Mouse (Mus musculus): ENCODE data around the gene Plcb1. TPM values are rescaled to one million over a fixed set of nuclear protein-coding genes. Genes with fewer than 3 reads are reported as not detected.

Gene Plcb1
- polyA plus RNA-seq, 1 experiment from 2014 or later, result 7.9 TPM

GRCm38 (mm10) chr2:134935469-134935868, 149.6 kb downstream of the Plcb1 start:
- TF ChIP-seq CTCF (IDR thresholded peaks at IDR 0.05; ENCODE audit: low read depth) (no peak), EP300 (IDR thresholded peaks at IDR 0.05; ENCODE audit: low read depth) (no peak)
- Histone ChIP-seq H3K27ac (ENCODE audit: low read depth) (no peak overlapping the region), H3K9me3 (ENCODE audit: low read length) (no peaks in the 10 kb centered on the region), H3K9ac (replicated peaks) (no peak overlapping the region), H3K4me1 (ENCODE audit: insufficient read depth) (peaks cover 7% of the 10 kb centered on the region; the same call in 1 of the 2 replicates), H3K4me2 (ENCODE audit: low read depth, low read length) (no peak overlapping the region), H3K27me3 (ENCODE audit: insufficient read depth, low read length) (no peaks in the 10 kb centered on the region), H3K36me3 (replicated peaks; ENCODE audit: insufficient read depth, low read length) (no peaks in the 10 kb centered on the region), H3K4me3 (ENCODE audit: low read depth, low read length) (no peak overlapping the region)
- ATAC-seq (no peak), DNase-seq (no peak)
- 72% methylated on average over 2 of the region's 2 CpGs for WGBS (ENCODE audit: insufficient replicate concordance)

DNA sequence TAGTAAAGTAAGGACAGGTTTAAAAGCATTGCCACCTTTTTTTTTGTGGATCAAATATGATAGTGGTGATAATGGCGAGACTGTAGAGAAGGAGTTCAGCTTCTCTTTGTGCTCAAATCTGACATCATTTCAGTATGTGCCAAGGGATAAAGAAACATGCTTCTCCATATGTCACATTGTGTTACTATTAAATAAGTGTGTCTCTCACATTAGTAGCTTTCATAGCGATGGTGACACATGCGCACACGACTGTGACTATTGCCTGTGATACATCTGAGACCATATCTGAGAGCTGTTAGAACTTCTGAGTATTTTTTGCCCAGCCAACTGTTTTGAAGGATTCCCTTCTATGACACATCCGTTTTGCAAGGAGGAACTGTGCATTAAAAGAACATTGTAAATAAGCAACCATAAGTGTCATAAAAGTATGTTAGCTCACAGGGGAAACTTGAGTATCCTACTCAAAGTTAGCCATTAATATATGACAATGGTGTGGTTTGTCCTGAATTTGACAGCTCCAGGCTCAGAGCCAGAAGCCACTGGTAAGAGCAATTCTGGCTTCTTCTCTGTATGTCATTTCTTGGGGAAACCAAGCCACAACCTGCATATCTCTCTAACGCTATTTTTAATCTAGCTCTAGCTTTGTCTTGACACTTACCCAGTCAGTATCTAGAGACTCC, 150.2 kb downstream of the Plcb1 start:
- Histone ChIP-seq H3K36me3 (replicated peaks; ENCODE audit: insufficient read depth, low read length) (no peaks in the 10 kb centered on the region), H3K9me3 (ENCODE audit: low read length) (no peaks in the 10 kb centered on the region), H3K27me3 (ENCODE audit: insufficient read depth, low read length) (no peaks in the 10 kb centered on the region), H3K9ac (replicated peaks) (no peak overlapping the region), H3K4me1 (ENCODE audit: insufficient read depth) (peaks cover 7% of the 10 kb centered on the region; the same call in 1 of the 2 replicates), H3K4me3 (ENCODE audit: low read depth, low read length) (no peak overlapping the region), H3K4me2 (ENCODE audit: low read depth, low read length) (no peak overlapping the region), H3K27ac (ENCODE audit: low read depth) (no peak overlapping the region)
- TF ChIP-seq CTCF (IDR thresholded peaks at IDR 0.05; ENCODE audit: low read depth) (no peak), EP300 (IDR thresholded peaks at IDR 0.05; ENCODE audit: low read depth) (no peak)
- DNase-seq (no peak), ATAC-seq (no peak)
- 72% methylated on average over 6 of the region's 6 CpGs for WGBS (ENCODE audit: insufficient replicate concordance)

DNA sequence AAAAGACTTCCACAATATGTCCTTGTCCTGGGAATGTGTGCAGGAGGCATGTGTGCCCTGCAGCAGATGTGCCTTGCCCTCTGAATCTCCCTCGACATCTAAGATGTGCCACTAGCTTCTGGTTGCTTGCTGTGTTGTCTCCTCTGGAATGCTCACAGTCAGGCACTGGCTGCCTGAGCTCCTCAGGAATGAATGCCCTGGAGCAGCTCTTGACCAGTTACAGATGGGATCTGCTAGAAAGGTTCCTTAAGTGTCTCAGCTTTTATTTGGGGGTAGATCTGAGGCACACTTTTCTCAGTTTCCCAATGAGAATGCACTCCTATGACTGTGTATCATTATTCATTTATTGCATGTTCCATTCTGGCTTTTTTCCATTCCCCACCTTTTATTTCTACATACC, 151.8 kb downstream of the Plcb1 start:
- ATAC-seq (no peak), DNase-seq (no peak)
- H3K4me1 ChIP-seq (ENCODE audit: insufficient read depth), result no peaks in the 10 kb centered on the region; the same call in 1 of the 2 replicates
- no peak overlapping the region for H3K4me2 ChIP-seq (ENCODE audit: low read depth, low read length)
- H3K27me3 ChIP-seq (ENCODE audit: insufficient read depth, low read length), result no peaks in the 10 kb centered on the region
- no peaks in the 10 kb centered on the region for H3K9me3 ChIP-seq (ENCODE audit: low read length)
- no peak overlapping the region for H3K9ac ChIP-seq (replicated peaks)
- TF ChIP-seq EP300 (IDR thresholded peaks at IDR 0.05; ENCODE audit: low read depth), result no peak
- TF ChIP-seq CTCF (IDR thresholded peaks at IDR 0.05; ENCODE audit: low read depth), result no peak
- H3K27ac ChIP-seq (ENCODE audit: low read depth), result no peak overlapping the region
- WGBS (ENCODE audit: insufficient replicate concordance), result 65% methylated on average over 1 of the region's 1 CpGs
- no peaks in the 10 kb centered on the region for H3K36me3 ChIP-seq (replicated peaks; ENCODE audit: insufficient read depth, low read length)
- no peak overlapping the region for H3K4me3 ChIP-seq (ENCODE audit: low read depth, low read length)

GRCm38 (mm10) chr2:134942039-134942438, 156.2 kb downstream of the Plcb1 start:
- no peaks in the 10 kb centered on the region for H3K4me1 ChIP-seq (ENCODE audit: insufficient read depth)
- H3K4me2 ChIP-seq (ENCODE audit: low read depth, low read length), result no peak overlapping the region
- no peak overlapping the region for H3K27ac ChIP-seq (ENCODE audit: low read depth)
- no peak for DNase-seq
- no peak for ATAC-seq
- H3K36me3 ChIP-seq (replicated peaks; ENCODE audit: insufficient read depth, low read length), result no peaks in the 10 kb centered on the region
- no peaks in the 10 kb centered on the region for H3K27me3 ChIP-seq (ENCODE audit: insufficient read depth, low read length)
- TF ChIP-seq EP300 (IDR thresholded peaks at IDR 0.05; ENCODE audit: low read depth) (no peak), CTCF (IDR thresholded peaks at IDR 0.05; ENCODE audit: low read depth) (no peak)
- H3K9me3 ChIP-seq (ENCODE audit: low read length), result no peaks in the 10 kb centered on the region
- H3K9ac ChIP-seq (replicated peaks), result no peak overlapping the region
- H3K4me3 ChIP-seq (ENCODE audit: low read depth, low read length), result no peak overlapping the region
- 80% methylated on average over 4 of the region's 4 CpGs for WGBS (ENCODE audit: insufficient replicate concordance)

GRCm38 (mm10) chr2:134942919-134943318, 157.1 kb downstream of the Plcb1 start:
- no peak overlapping the region for H3K4me3 ChIP-seq (ENCODE audit: low read depth, low read length)
- no peaks in the 10 kb centered on the region for H3K9me3 ChIP-seq (ENCODE audit: low read length)
- H3K9ac ChIP-seq (replicated peaks), result no peak overlapping the region
- H3K27ac ChIP-seq (ENCODE audit: low read depth), result no peak overlapping the region
- ATAC-seq, result no peak
- 43% methylated on average over 2 of the region's 2 CpGs for WGBS (ENCODE audit: insufficient replicate concordance)
- H3K36me3 ChIP-seq (replicated peaks; ENCODE audit: insufficient read depth, low read length), result no peaks in the 10 kb centered on the region
- no peak for TF ChIP-seq CTCF (IDR thresholded peaks at IDR 0.05; ENCODE audit: low read depth)
- TF ChIP-seq EP300 (IDR thresholded peaks at IDR 0.05; ENCODE audit: low read depth), result no peak
- H3K4me2 ChIP-seq (ENCODE audit: low read depth, low read length), result no peak overlapping the region
- no peaks in the 10 kb centered on the region for H3K4me1 ChIP-seq (ENCODE audit: insufficient read depth)
- DNase-seq, result no peak
- no peaks in the 10 kb centered on the region for H3K27me3 ChIP-seq (ENCODE audit: insufficient read depth, low read length)

DNA sequence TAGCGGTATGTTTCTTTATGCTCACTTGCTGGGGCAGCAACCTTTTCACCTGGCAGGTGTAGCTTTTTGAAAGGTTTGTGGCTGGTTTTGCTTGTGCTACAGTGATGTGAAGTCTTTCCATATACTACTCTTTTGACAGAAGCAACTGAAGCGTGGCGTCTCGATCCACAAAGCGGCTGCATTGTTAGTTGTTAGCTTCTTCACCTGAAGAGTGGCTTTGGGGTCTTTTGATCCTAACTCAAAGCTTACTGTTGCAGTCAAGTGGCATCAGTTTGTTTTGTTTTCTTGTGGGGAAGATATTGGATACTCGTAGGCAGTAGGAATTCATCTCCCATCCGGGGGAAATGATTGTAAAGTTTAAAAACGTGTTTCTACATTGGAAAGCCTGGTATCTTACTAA, 160.5 kb downstream of the Plcb1 start:
- no peak overlapping the region for H3K4me3 ChIP-seq (ENCODE audit: low read depth, low read length)
- no peaks in the 10 kb centered on the region for H3K9me3 ChIP-seq (ENCODE audit: low read length)
- H3K36me3 ChIP-seq (replicated peaks; ENCODE audit: insufficient read depth, low read length), result no peaks in the 10 kb centered on the region
- DNase-seq (no peak), ATAC-seq (no peak)
- H3K4me1 ChIP-seq (ENCODE audit: insufficient read depth), result no peaks in the 10 kb centered on the region
- no peak overlapping the region for H3K9ac ChIP-seq (replicated peaks)
- H3K4me2 ChIP-seq (ENCODE audit: low read depth, low read length), result no peak overlapping the region
- H3K27ac ChIP-seq (ENCODE audit: low read depth), result no peak overlapping the region
- no peaks in the 10 kb centered on the region for H3K27me3 ChIP-seq (ENCODE audit: insufficient read depth, low read length)
- 82% methylated on average over 8 of the region's 8 CpGs for WGBS (ENCODE audit: insufficient replicate concordance)
- TF ChIP-seq CTCF (IDR thresholded peaks at IDR 0.05; ENCODE audit: low read depth) (no peak), EP300 (IDR thresholded peaks at IDR 0.05; ENCODE audit: low read depth) (no peak)
